Mouse (Mus musculus): ENCODE results near the gene Col17a1. TPM values are rescaled to one million over a fixed set of nuclear protein-coding genes. Genes with fewer than 3 reads are reported as not detected.
A peak's percentile ranks its signal among the peaks of the same experiment; 100 is the strongest.

Col17a1 gene
- polyA plus RNA-seq, 1 experiment from 2014 or later = 0.36 TPM

DNA sequence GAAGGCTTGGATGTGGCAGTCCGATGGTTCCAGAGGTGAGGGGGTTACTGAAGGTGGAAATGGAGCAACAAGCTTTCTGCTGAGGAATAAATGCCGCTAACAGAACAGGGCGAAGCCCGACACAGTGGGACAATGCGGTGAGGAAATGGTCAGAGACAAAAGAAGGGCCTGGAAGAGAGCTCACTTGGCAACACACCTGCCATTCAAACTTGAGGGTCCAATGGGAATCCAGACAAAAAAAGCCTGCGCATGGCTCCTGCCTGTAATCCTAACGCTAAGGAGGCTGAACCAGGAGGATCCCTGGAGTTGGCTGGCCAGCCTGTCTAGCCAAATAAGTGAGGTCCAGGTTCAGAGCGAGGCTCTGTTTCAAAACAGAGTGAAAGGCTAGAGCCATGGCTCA is 4.5 kb upstream of the Col17a1 start:
- WGBS = 93% methylated on average over 8 of the region's 8 CpGs
- DNase-seq (ENCODE audit: low spot score) (no peak), ATAC-seq (ENCODE audit: low FRiP score) (no peak)

DNA sequence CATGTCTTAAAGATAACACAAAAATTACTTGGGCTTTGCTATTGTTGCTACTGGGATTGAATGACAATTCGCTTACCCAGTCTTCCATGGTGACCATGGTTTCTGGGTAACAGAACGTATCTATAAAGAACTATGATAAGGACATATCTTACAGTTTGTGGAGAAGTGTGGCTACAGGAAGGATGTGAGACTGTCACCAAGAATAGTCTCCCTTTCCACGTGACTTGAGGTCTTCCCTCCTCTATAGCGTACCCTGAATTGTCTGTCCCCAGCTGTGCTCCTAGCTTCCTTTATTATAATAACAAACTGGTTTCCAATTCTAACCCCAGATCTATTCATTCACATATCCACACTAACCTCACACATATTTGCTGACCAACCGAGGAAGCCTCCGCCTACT is 3.8 kb upstream of the Col17a1 start:
- DNase-seq (ENCODE audit: low spot score) (no peak), ATAC-seq (ENCODE audit: low FRiP score) (no peak)
- Histone ChIP-seq H3K36me3 (ENCODE audit: control insufficient read depth, insufficient read depth, low read length) (no peaks in the 10 kb centered on the region), H3K27me3 (ENCODE audit: control insufficient read depth, insufficient read depth, low read length) (no peaks in the 10 kb centered on the region), H3K27ac (ENCODE audit: low read depth, low read length) (no peak overlapping the region), H3K9me3 (ENCODE audit: control insufficient read depth, low read length) (no peaks in the 10 kb centered on the region), H3K4me3 (ENCODE audit: low read depth, low read length) (no peak overlapping the region), H3K9ac (ENCODE audit: low read depth, low read length) (no peak overlapping the region), H3K4me1 (replicated peaks; ENCODE audit: control insufficient read depth, insufficient read depth, low read length) (no peaks in the 10 kb centered on the region), H3K4me2 (replicated peaks; ENCODE audit: low read depth, low read length) (no peak overlapping the region)
- 91% methylated on average over 6 of the region's 6 CpGs for WGBS

More for the DNA sequence above, 4.5 kb upstream of the Col17a1 start:
- no peak overlapping the region for H3K27ac ChIP-seq (ENCODE audit: low read depth, low read length)
- no peak overlapping the region for H3K9ac ChIP-seq (ENCODE audit: low read depth, low read length)
- H3K36me3 ChIP-seq (ENCODE audit: control insufficient read depth, insufficient read depth, low read length) = no peaks in the 10 kb centered on the region
- H3K4me3 ChIP-seq (ENCODE audit: low read depth, low read length) = no peak overlapping the region
- no peaks in the 10 kb centered on the region for H3K4me1 ChIP-seq (replicated peaks; ENCODE audit: control insufficient read depth, insufficient read depth, low read length)
- H3K27me3 ChIP-seq (ENCODE audit: control insufficient read depth, insufficient read depth, low read length) = no peaks in the 10 kb centered on the region
- H3K4me2 ChIP-seq (replicated peaks; ENCODE audit: low read depth, low read length) = no peak overlapping the region
- no peaks in the 10 kb centered on the region for H3K9me3 ChIP-seq (ENCODE audit: control insufficient read depth, low read length)

DNA sequence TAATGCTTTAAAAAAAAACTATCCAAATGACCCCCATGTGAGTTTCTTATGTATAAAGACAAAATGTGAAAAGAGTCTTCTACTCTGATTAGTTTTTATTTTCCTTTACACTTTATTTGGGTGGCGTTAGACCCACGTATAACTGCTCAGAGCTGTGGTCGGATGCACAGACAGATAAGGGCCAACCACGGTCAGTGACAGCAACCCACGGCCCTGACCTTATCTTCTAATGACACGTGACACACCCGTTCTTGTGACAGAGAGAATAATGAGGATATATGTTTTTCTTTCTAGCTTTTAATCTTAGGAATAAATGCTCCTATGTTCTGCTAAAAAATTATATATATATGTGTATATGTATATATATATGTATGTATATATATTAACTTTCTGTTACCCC is 2.3 kb downstream of the Col17a1 start:
- no peaks in the 10 kb centered on the region for H3K4me1 ChIP-seq (replicated peaks; ENCODE audit: control insufficient read depth, insufficient read depth, low read length)
- H3K27me3 ChIP-seq (ENCODE audit: control insufficient read depth, insufficient read depth, low read length) = no peaks in the 10 kb centered on the region
- ATAC-seq (ENCODE audit: low FRiP score) = no peak
- no peaks in the 10 kb centered on the region for H3K9me3 ChIP-seq (ENCODE audit: control insufficient read depth, low read length)
- no peak overlapping the region for H3K4me3 ChIP-seq (ENCODE audit: low read depth, low read length)
- H3K4me2 ChIP-seq (replicated peaks; ENCODE audit: low read depth, low read length) = no peak overlapping the region
- WGBS = 91% methylated on average over 7 of the region's 7 CpGs
- no peak for DNase-seq (ENCODE audit: low spot score)
- no peak overlapping the region for H3K9ac ChIP-seq (ENCODE audit: low read depth, low read length)
- H3K27ac ChIP-seq (ENCODE audit: low read depth, low read length) = no peak overlapping the region
- H3K36me3 ChIP-seq (ENCODE audit: control insufficient read depth, insufficient read depth, low read length) = no peaks in the 10 kb centered on the region

DNA sequence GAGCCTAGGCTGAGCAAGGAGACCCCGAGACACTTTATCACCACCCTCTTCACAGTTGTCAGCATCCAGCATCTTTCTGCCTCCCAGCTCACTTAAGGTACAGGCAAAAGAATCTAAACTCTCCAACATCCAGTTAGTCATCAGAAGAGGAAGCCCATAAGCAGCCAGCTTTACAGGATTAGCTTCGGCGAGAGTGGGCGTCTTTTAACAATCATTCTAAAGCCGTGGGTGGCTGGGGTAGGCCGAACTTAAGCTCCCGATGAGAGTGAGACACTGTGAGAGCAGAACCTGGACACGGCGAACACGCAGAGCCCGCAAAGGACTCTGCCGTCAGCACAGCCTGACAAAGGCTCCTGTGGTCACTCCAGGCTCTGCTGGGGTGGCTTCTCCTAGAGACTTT is 13.2 kb downstream of the Col17a1 start:
- no peak overlapping the region for H3K4me2 ChIP-seq (replicated peaks; ENCODE audit: low read depth, low read length)
- H3K36me3 ChIP-seq (ENCODE audit: control insufficient read depth, insufficient read depth, low read length) = no peaks in the 10 kb centered on the region
- no peak for ATAC-seq (ENCODE audit: low FRiP score)
- H3K4me1 ChIP-seq (replicated peaks; ENCODE audit: control insufficient read depth, insufficient read depth, low read length) = no peaks in the 10 kb centered on the region
- no peak for DNase-seq (ENCODE audit: low spot score)
- H3K4me3 ChIP-seq (ENCODE audit: low read depth, low read length) = no peak overlapping the region
- WGBS = 87% methylated on average over 12 of the region's 12 CpGs
- H3K27me3 ChIP-seq (ENCODE audit: control insufficient read depth, insufficient read depth, low read length) = no peaks in the 10 kb centered on the region
- no peaks in the 10 kb centered on the region for H3K9me3 ChIP-seq (ENCODE audit: control insufficient read depth, low read length)
- no peak overlapping the region for H3K27ac ChIP-seq (ENCODE audit: low read depth, low read length)
- no peak overlapping the region for H3K9ac ChIP-seq (ENCODE audit: low read depth, low read length)

DNA sequence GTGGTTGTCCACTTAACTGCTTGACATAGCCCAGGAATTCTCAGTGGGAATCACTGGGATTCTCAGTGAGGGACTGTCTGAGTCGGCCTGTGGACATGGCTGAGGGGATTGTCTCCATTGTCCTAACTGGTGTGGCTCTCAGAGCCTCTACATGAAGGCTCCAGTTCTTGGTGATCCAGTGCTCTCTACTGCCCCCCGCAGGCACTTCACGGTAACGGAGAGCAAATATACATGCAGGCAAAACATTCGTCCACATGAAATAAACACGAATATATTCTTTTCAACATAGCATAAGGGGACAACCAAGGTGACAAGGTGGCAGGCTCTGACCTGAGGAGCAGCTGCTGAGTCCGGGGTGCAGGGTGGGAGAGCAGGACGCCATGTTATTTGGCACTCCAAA is 17.5 kb downstream of the Col17a1 start:
- no peak overlapping the region for H3K9ac ChIP-seq (ENCODE audit: low read depth, low read length)
- DNase-seq (ENCODE audit: low spot score) (peak; percentile 70), ATAC-seq (ENCODE audit: low FRiP score) (no peak)
- no peak overlapping the region for H3K27ac ChIP-seq (ENCODE audit: low read depth, low read length)
- no peak overlapping the region for H3K4me3 ChIP-seq (ENCODE audit: low read depth, low read length)
- no peaks in the 10 kb centered on the region for H3K27me3 ChIP-seq (ENCODE audit: control insufficient read depth, insufficient read depth, low read length)
- H3K4me1 ChIP-seq (replicated peaks; ENCODE audit: control insufficient read depth, insufficient read depth, low read length) = no peaks in the 10 kb centered on the region
- H3K9me3 ChIP-seq (ENCODE audit: control insufficient read depth, low read length) = no peaks in the 10 kb centered on the region
- WGBS = 39% methylated on average over 8 of the region's 8 CpGs
- H3K36me3 ChIP-seq (ENCODE audit: control insufficient read depth, insufficient read depth, low read length) = no peaks in the 10 kb centered on the region
- H3K4me2 ChIP-seq (replicated peaks; ENCODE audit: low read depth, low read length) = no peak overlapping the region

DNA sequence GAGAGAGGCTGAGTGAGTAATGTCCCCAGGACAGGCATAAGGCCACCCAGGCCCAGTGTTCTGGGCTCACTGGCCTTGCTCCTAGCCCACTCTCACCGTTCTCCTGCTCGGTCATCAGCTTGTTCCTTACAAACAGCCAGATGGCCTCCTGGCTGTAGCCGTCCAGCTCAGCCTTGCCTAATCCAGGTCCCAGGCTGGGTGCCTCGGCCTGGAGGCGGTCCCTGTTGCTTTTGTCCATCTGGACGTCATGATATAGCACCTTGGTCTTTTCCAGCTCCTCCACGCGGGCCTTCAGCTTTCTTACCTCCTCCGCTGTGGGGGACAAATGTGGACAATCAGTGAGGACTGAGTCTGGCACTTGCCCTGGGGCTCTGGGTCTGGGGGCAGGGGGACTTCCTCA is 23.5 kb downstream of the Col17a1 start:
- 76% methylated on average over 9 of the region's 9 CpGs for WGBS
- Histone ChIP-seq H3K4me3 (ENCODE audit: low read depth, low read length) (no peak overlapping the region), H3K9ac (ENCODE audit: low read depth, low read length) (no peak overlapping the region), H3K36me3 (ENCODE audit: control insufficient read depth, insufficient read depth, low read length) (no peaks in the 10 kb centered on the region), H3K4me2 (replicated peaks; ENCODE audit: low read depth, low read length) (no peak overlapping the region), H3K27ac (ENCODE audit: low read depth, low read length) (no peak overlapping the region), H3K9me3 (ENCODE audit: control insufficient read depth, low read length) (no peaks in the 10 kb centered on the region), H3K4me1 (replicated peaks; ENCODE audit: control insufficient read depth, insufficient read depth, low read length) (no peaks in the 10 kb centered on the region), H3K27me3 (ENCODE audit: control insufficient read depth, insufficient read depth, low read length) (no peaks in the 10 kb centered on the region)
- DNase-seq (ENCODE audit: low spot score) = no peak
- ATAC-seq (ENCODE audit: low FRiP score) = no peak

DNA sequence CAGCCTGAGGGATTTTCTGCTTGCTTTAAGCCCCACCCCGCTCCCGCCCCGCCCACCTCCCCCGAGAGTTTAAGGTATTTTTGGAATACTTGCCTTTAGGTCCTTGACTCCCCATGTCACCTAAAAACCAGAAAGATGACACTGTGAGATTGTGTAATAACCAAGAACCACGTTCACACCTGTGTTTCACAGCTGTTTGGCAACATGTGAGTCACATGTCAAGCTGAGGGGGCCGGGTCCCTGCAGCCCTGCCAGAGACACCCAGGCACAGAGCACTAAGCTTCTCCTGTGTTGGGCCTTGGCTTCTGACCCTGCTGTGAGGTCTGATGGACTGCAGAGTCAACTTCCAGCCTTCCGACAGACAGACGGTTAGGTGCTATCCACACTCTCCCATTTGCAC is 24.3 kb downstream of the Col17a1 start:
- no peak overlapping the region for H3K9ac ChIP-seq (ENCODE audit: low read depth, low read length)
- ATAC-seq (ENCODE audit: low FRiP score) (no peak), DNase-seq (ENCODE audit: low spot score) (no peak)
- H3K27me3 ChIP-seq (ENCODE audit: control insufficient read depth, insufficient read depth, low read length) = no peaks in the 10 kb centered on the region
- H3K9me3 ChIP-seq (ENCODE audit: control insufficient read depth, low read length) = no peaks in the 10 kb centered on the region
- H3K4me3 ChIP-seq (ENCODE audit: low read depth, low read length) = no peak overlapping the region
- H3K4me2 ChIP-seq (replicated peaks; ENCODE audit: low read depth, low read length) = no peak overlapping the region
- H3K36me3 ChIP-seq (ENCODE audit: control insufficient read depth, insufficient read depth, low read length) = no peaks in the 10 kb centered on the region
- WGBS = 72% methylated on average over 8 of the region's 8 CpGs
- no peak overlapping the region for H3K27ac ChIP-seq (ENCODE audit: low read depth, low read length)
- no peaks in the 10 kb centered on the region for H3K4me1 ChIP-seq (replicated peaks; ENCODE audit: control insufficient read depth, insufficient read depth, low read length)

DNA sequence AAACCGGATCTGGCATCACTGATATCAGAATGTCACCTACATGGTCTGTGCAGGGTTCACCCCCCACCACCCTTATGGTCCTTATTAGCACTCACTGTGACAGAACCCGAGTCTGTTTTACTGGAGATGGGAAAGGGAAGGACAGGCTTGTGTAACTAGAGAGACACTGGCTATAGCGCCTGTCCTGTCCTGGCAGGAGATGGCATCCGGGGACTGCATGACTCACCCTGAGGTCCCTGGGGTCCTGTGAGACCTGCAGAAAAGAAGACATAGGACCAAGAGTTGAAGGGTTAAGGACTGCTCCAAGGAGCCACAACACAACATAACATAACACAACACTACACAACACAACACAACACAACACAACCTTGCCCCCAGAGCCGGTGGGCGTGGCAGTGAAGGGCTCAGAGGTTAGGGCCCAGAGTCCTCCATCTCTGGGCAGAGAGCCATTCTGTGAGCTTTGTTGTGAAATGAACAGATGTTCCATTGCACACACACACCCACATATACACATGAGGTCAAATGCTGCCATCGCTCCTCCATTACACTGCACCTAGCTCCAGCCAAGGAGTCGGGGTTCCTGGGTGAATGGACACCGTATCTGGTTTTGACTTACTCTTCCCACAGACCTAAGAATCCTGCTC is 32.0 kb downstream of the Col17a1 start:
- Histone ChIP-seq H3K27me3 (ENCODE audit: control insufficient read depth, insufficient read depth, low read length) (no peaks in the 10 kb centered on the region), H3K4me3 (ENCODE audit: low read depth, low read length) (no peak overlapping the region), H3K4me1 (replicated peaks; ENCODE audit: control insufficient read depth, insufficient read depth, low read length) (no peaks in the 10 kb centered on the region), H3K9me3 (ENCODE audit: control insufficient read depth, low read length) (no peaks in the 10 kb centered on the region), H3K4me2 (replicated peaks; ENCODE audit: low read depth, low read length) (no peak overlapping the region), H3K9ac (ENCODE audit: low read depth, low read length) (no peak overlapping the region), H3K27ac (ENCODE audit: low read depth, low read length) (no peak overlapping the region), H3K36me3 (ENCODE audit: control insufficient read depth, insufficient read depth, low read length) (no peaks in the 10 kb centered on the region)
- DNase-seq (ENCODE audit: low spot score) = no peak
- 94% methylated on average over 9 of the region's 9 CpGs for WGBS
- no peak for ATAC-seq (ENCODE audit: low FRiP score)

DNA sequence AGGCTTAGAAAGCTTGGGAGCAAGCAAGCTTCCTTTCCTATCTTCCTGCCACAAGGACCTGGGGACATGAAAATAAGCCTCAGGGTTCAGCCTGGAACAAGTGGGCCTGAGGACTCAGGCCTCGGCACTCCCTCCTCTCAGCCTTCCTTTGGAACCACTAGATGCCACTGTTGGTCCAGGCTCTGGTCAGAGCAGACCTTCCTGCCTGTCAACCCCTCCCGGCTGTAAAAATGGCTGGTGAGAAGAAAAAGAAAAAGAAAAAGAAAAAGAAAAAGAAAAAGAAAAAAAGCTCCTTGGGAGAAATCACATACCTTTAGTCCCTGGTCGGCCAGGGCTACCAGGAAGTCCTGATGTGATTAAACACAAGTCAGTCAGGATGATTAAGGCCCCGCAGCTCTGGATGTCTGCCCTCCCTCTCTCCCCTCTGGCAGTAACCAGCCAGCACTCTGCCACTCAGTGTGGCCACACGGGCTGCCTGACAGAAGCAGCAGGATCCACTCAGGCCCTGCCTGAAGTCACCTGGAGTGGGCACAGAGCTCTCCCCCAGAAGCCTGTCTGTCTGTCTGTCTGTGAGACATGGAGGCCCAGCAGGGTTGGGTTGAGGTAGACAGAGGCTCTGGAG is 32.9 kb downstream of the Col17a1 start:
- Histone ChIP-seq H3K9me3 (ENCODE audit: control insufficient read depth, low read length) (no peaks in the 10 kb centered on the region), H3K4me2 (replicated peaks; ENCODE audit: low read depth, low read length) (no peak overlapping the region), H3K9ac (ENCODE audit: low read depth, low read length) (no peak overlapping the region), H3K4me3 (ENCODE audit: low read depth, low read length) (no peak overlapping the region), H3K4me1 (replicated peaks; ENCODE audit: control insufficient read depth, insufficient read depth, low read length) (no peaks in the 10 kb centered on the region), H3K27me3 (ENCODE audit: control insufficient read depth, insufficient read depth, low read length) (no peaks in the 10 kb centered on the region), H3K36me3 (ENCODE audit: control insufficient read depth, insufficient read depth, low read length) (no peaks in the 10 kb centered on the region), H3K27ac (ENCODE audit: low read depth, low read length) (no peak overlapping the region)
- WGBS = 30% methylated on average over 5 of the region's 5 CpGs
- no peak for ATAC-seq (ENCODE audit: low FRiP score)
- peak; percentile 47 for DNase-seq (ENCODE audit: low spot score)

Data from hindbrain, embryonic 11.5 days (tissue).